Mouse (Mus musculus) cerebellum, adult 2 months (tissue): ENCODE results near the gene Kcnc4.

Experiments
- CTCF ChIP-seq: fragments of 200-500 bp; IDR thresholded peaks from 2 replicates; pipeline ENCODE4 v1.5.1; 2011; ENCODE audit warnings: low read depth, mild to moderate bottlenecking, control low read depth, low read length, moderate library complexity, borderline replicate concordance; ENCODE audit not compliant: insufficient read depth
- POLR2A ChIP-seq: fragments of 200-500 bp; IDR thresholded peaks from 2 replicates; pipeline ENCODE4 v1.6.1; 2011; ENCODE audit warnings: low read length, control low read depth, borderline replicate concordance; ENCODE audit not compliant: insufficient read depth

- TF ChIP-seq POLR2A (no peak), CTCF (no peak)
Measured at GRCm38 (mm10) chr3:107507966-107508365, 48.6 kb upstream of the Kcnc4 start.
